Mouse (Mus musculus) E14TG2a.4 (cell line): ENCODE results near the gene 1500009C09Rik.
A peak's percentile ranks its signal among the peaks of the same experiment; 100 is the strongest.

Experiments
- H3K27me3 ChIP-seq: 2 replicates; pipeline ENCODE4 v1.6.1; 2014; ENCODE audit warnings: low read length, control low read depth; ENCODE audit not compliant: insufficient read depth
- H3K36me3 ChIP-seq: 2 replicates; pipeline ENCODE4 v1.6.1; 2014; ENCODE audit warnings: low read length, control low read depth; ENCODE audit not compliant: insufficient read depth
- H3K4me1 ChIP-seq: replicated peaks from 2 replicates; pipeline ENCODE4 v1.6.1; 2014; ENCODE audit warnings: low read depth, low read length, control low read depth
- H3K4me3 ChIP-seq: replicated peaks from 2 replicates; pipeline ENCODE4 v1.5.1; 2014; ENCODE audit warnings: mild to moderate bottlenecking, low read length
- H3K9me3 ChIP-seq: 2 replicates; pipeline ENCODE4 v1.6.1; 2014; ENCODE audit warnings: low read length, control low read depth
- CTCF ChIP-seq: conservative IDR thresholded peaks from 2 replicates; pipeline ENCODE4 v1.5.1; 2014; ENCODE audit warnings: low read length
- NANOG ChIP-seq: IDR thresholded peaks from 2 replicates; pipeline ENCODE4 v1.6.1; 2014; ENCODE audit warnings: borderline replicate concordance, low read length, mixed read lengths
- POU5F1 ChIP-seq: IDR thresholded peaks from 2 replicates; pipeline ENCODE4 v1.6.1; 2014; ENCODE audit warnings: low read length, borderline replicate concordance

1500009C09Rik gene

GRCm38 (mm10) chr15:82255944-82256383 lies 3.8 kb downstream of the 1500009C09Rik start:
- TF ChIP-seq NANOG (no peak), CTCF (no peak), POU5F1 (no peak)
- peaks cover 5% of the 10 kb centered on the region; the same call in 1 of the 2 replicates for H3K9me3 ChIP-seq
- H3K36me3 ChIP-seq: no peaks in the 10 kb centered on the region
- peak overlapping the region; percentile 54 for H3K4me3 ChIP-seq
- H3K27me3 ChIP-seq: peaks cover 9% of the 10 kb centered on the region
- peaks cover 80% of the 10 kb centered on the region for H3K4me1 ChIP-seq

GRCm38 (mm10) chr15:82259510-82259909 lies 7.3 kb downstream of the 1500009C09Rik start:
- peak overlapping the region; percentile 43; the same call in 1 of the 2 replicates for H3K4me3 ChIP-seq
- TF ChIP-seq NANOG (no peak), POU5F1 (no peak), CTCF (peak; percentile 97)
- H3K27me3 ChIP-seq: peaks cover 13% of the 10 kb centered on the region
- no peaks in the 10 kb centered on the region for H3K9me3 ChIP-seq
- H3K4me1 ChIP-seq: peaks cover 59% of the 10 kb centered on the region
- no peaks in the 10 kb centered on the region for H3K36me3 ChIP-seq

GRCm38 (mm10) chr15:82266356-82266755 lies 14.2 kb downstream of the 1500009C09Rik start:
- peaks cover 45% of the 10 kb centered on the region for H3K4me1 ChIP-seq
- no peaks in the 10 kb centered on the region for H3K36me3 ChIP-seq
- peaks cover 7% of the 10 kb centered on the region for H3K27me3 ChIP-seq
- H3K4me3 ChIP-seq: no peak overlapping the region
- no peak for TF ChIP-seq NANOG
- peak; percentile 98 for TF ChIP-seq CTCF
- TF ChIP-seq POU5F1: no peak
- H3K9me3 ChIP-seq: no peaks in the 10 kb centered on the region

- TF ChIP-seq POU5F1 (no peak), NANOG (no peak), CTCF (no peak)
- Histone ChIP-seq H3K27me3 (peaks cover 22% of the 10 kb centered on the region), H3K9me3 (no peaks in the 10 kb centered on the region), H3K36me3 (no peaks in the 10 kb centered on the region), H3K4me3 (no peak overlapping the region), H3K4me1 (peaks cover 52% of the 10 kb centered on the region)
Measured at GRCm38 (mm10) chr15:82268185-82268584, 16.0 kb downstream of the 1500009C09Rik start.

- no peaks in the 10 kb centered on the region for H3K9me3 ChIP-seq
- H3K4me1 ChIP-seq: peaks cover 54% of the 10 kb centered on the region
- TF ChIP-seq NANOG (no peak), CTCF (no peak), POU5F1 (no peak)
- no peaks in the 10 kb centered on the region for H3K36me3 ChIP-seq
- peaks cover 28% of the 10 kb centered on the region for H3K27me3 ChIP-seq
- no peak overlapping the region for H3K4me3 ChIP-seq
Measured at GRCm38 (mm10) chr15:82268783-82269182, 16.6 kb downstream of the 1500009C09Rik start.

- H3K36me3 ChIP-seq: no peaks in the 10 kb centered on the region
- TF ChIP-seq POU5F1 (no peak), CTCF (peak; percentile 78)
- H3K4me1 ChIP-seq: peaks cover 59% of the 10 kb centered on the region
- H3K4me3 ChIP-seq: no peak overlapping the region
- no peaks in the 10 kb centered on the region for H3K9me3 ChIP-seq
- peaks cover 50% of the 10 kb centered on the region for H3K27me3 ChIP-seq
Measured at GRCm38 (mm10) chr15:82271201-82271600, 19.0 kb downstream of the 1500009C09Rik start.

- no peaks in the 10 kb centered on the region for H3K9me3 ChIP-seq
- TF ChIP-seq POU5F1 (no peak), NANOG (no peak), CTCF (no peak)
- no peak overlapping the region for H3K4me3 ChIP-seq
- H3K4me1 ChIP-seq: peaks cover 54% of the 10 kb centered on the region
- H3K27me3 ChIP-seq: peaks cover 61% of the 10 kb centered on the region
- H3K36me3 ChIP-seq: no peaks in the 10 kb centered on the region
Measured at GRCm38 (mm10) chr15:82272295-82272694, 20.1 kb downstream of the 1500009C09Rik start.

- Histone ChIP-seq H3K4me1 (peaks cover 42% of the 10 kb centered on the region), H3K9me3 (no peaks in the 10 kb centered on the region), H3K36me3 (peaks cover 7% of the 10 kb centered on the region), H3K27me3 (peaks cover 68% of the 10 kb centered on the region), H3K4me3 (peak within 1 kb of the TSS; percentile 87)
- TF ChIP-seq NANOG (no peak), CTCF (no peak), POU5F1 (no peak)
Measured at GRCm38 (mm10) chr15:82274593-82274926, 22.4 kb downstream of the 1500009C09Rik start, which contains the start of gene Sept3. TSS of gene Sept3 (plus strand) at chr15:82274893.
